Mouse (Mus musculus) B cell, adult 67 days (primary cell): Measurements from ENCODE around the gene Nup188. TPM values are rescaled to one million over a fixed set of nuclear protein-coding genes. Genes with fewer than 3 reads are reported as not detected.

Source experiments
- total RNA-seq, 2 experiments: library from RNA; stranded (reverse); gene quantifications; 4 replicates each; pipeline ENCODE4 v1.2.4; 2023

Nup188 gene
- total RNA-seq, result 10 to 100 TPM; 51.1 to 56.2 TPM

GRCm38 (mm10) chr2:30286192-30287026, at the start of gene Nup188, which contains the start of gene Dolk:
Nup188 (plus strand) TSS chr2:30286397.
Dolk (minus strand) TSS chr2:30286334.

GRCm38 (mm10) chr2:30237199-30237880, 48.9 kb upstream of the Nup188 start, which contains the start of gene Lrrc8a:
Lrrc8a (plus strand) TSS chr2:30237715.

GRCm38 (mm10) chr2:30240267-30240666, 45.9 kb upstream of the Nup188 start, which contains the start of gene Gm28035:
Gm28035 (plus strand) TSS chr2:30240567.

GRCm38 (mm10) chr2:30265767-30266253, 20.4 kb upstream of the Nup188 start, which contains the start of gene Phyhd1:
Phyhd1 (plus strand) TSS chr2:30266203.

GRCm38 (mm10) chr2:30280743-30281142, 5.5 kb upstream of the Nup188 start, which contains the start of gene Gm28038:
Gm28038 (plus strand) TSS chr2:30281043.

GRCm38 (mm10) chr2:30358533-30359531, 72.6 kb downstream of the Nup188 start, which contains the start of gene Sh3glb2:
Sh3glb2 (minus strand) TSS chr2:30359337.

GRCm38 (mm10) chr2:30363773-30364650, 77.8 kb downstream of the Nup188 start, which contains the start of gene Miga2:
Miga2 (plus strand) TSS chr2:30364233.

GRCm38 (mm10) chr2:30392114-30392576, 105.9 kb downstream of the Nup188 start, which contains the start of gene Dolpp1:
Dolpp1 (plus strand) TSS chr2:30392254.

Other genes starting within 250 kb of the Nup188 start
- gene Wdr34, start 237.5 kb upstream of the Nup188 start, total RNA-seq, result 1 to 10 TPM; 1.8 to 2.1 TPM
- gene Set, start 229.0 kb upstream of the Nup188 start, total RNA-seq, result 100 to 1,000 TPM; 239 to 303 TPM
- gene Pkn3, start 208.7 kb upstream of the Nup188 start, total RNA-seq, result 1 to 10 TPM; 2.1 to 2.5 TPM
- gene Zdhhc12, start 192.7 kb upstream of the Nup188 start, total RNA-seq, result 10 to 100 TPM; 15.1 to 25.0 TPM
- gene Zer1, start 161.8 kb upstream of the Nup188 start, total RNA-seq, result 10 to 100 TPM; 82.2 to 94.7 TPM
- 10 to 100 TPM; 45.6 to 49.2 TPM for gene Tbc1d13, start 152.7 kb upstream of the Nup188 start, total RNA-seq
- gene Endog, start 114.9 kb upstream of the Nup188 start, total RNA-seq, result 10 to 100 TPM; 11.5 to 13.6 TPM
- gene Spout1, start 107.9 kb upstream of the Nup188 start, total RNA-seq, result 10 to 100 TPM; 21.5 to 27.4 TPM
- gene Kyat1, start 80.5 kb upstream of the Nup188 start, total RNA-seq, result 10 to 100 TPM in 1 of 2 experiments, 1 to 10 TPM in 1; 7.1 to 11.8 TPM
- 10 to 100 TPM; 25.8 to 35.3 TPM for gene Lrrc8a, start 48.7 kb upstream of the Nup188 start, total RNA-seq
- 1 to 10 TPM; 1.4 to 5.0 TPM for gene Gm28035, start 45.8 kb upstream of the Nup188 start, total RNA-seq
- 10 to 100 TPM in 1 of 2 experiments, 1 to 10 TPM in 1; 6.2 to 11.7 TPM for gene Phyhd1, start 20.2 kb upstream of the Nup188 start, total RNA-seq
- 1 to 10 TPM in 1 of 2 experiments, not detected in 1; 4.2 TPM for gene Gm28038, start 5.4 kb upstream of the Nup188 start, total RNA-seq
- gene Dolk, start 63 bp upstream of the Nup188 start, total RNA-seq, result 10 to 100 TPM in 1 of 2 experiments, 1 to 10 TPM in 1; 9.8 to 12.1 TPM
- gene Sh3glb2, start 72.9 kb downstream of the Nup188 start, total RNA-seq, result 10 to 100 TPM; 76.2 to 84.8 TPM
- 10 to 100 TPM; 21.1 to 26.1 TPM for gene Miga2, start 77.8 kb downstream of the Nup188 start, total RNA-seq
- 10 to 100 TPM; 27.5 to 27.7 TPM for gene Dolpp1, start 105.9 kb downstream of the Nup188 start, total RNA-seq
- gene Crat, start 129.4 kb downstream of the Nup188 start, total RNA-seq, result 10 to 100 TPM; 17.0 to 25.0 TPM
- 100 to 1,000 TPM; 146 to 150 TPM for gene Ptpa, start 129.6 kb downstream of the Nup188 start, total RNA-seq
- gene Ier5l, start 187.8 kb downstream of the Nup188 start, total RNA-seq, result 1 to 10 TPM; 1.9 to 2.9 TPM